Mouse (Mus musculus): ENCODE measurements around the gene Scgb1a1.
A peak's percentile ranks its signal among the peaks of the same experiment; 100 is the strongest.

Gene Scgb1a1

GRCm38 (mm10) chr19:9043123-9043522, 44.6 kb downstream of the Scgb1a1 start:
- no peak for DNase-seq (ENCODE audit: low read depth, low spot score)

GRCm38 (mm10) chr19:9041074-9041473, 46.7 kb downstream of the Scgb1a1 start:
- DNase-seq (ENCODE audit: low read depth, low spot score): peak; percentile 92

GRCm38 (mm10) chr19:9040649-9041048, 47.1 kb downstream of the Scgb1a1 start:
- no peak for DNase-seq (ENCODE audit: low read depth, low spot score)

- DNase-seq (ENCODE audit: low read depth, low spot score): peak; percentile 37
Observed at GRCm38 (mm10) chr19:9039928-9040327, 47.8 kb downstream of the Scgb1a1 start.

GRCm38 (mm10) chr19:9039266-9039665, 48.5 kb downstream of the Scgb1a1 start:
- no peak for DNase-seq (ENCODE audit: low read depth, low spot score)

GRCm38 (mm10) chr19:9038136-9038535, 49.6 kb downstream of the Scgb1a1 start:
- DNase-seq (ENCODE audit: low read depth, low spot score): no peak

- DNase-seq (ENCODE audit: low read depth, low spot score): no peak
Observed at GRCm38 (mm10) chr19:9035101-9035500, 52.7 kb downstream of the Scgb1a1 start.

- DNase-seq (ENCODE audit: low read depth, low spot score): no peak
Observed at GRCm38 (mm10) chr19:9034480-9034879, 53.3 kb downstream of the Scgb1a1 start.

Measured in A20 (cell line).